Mouse (Mus musculus): ENCODE results near the gene Gse1.

Gene Gse1

GRCm38 (mm10) chr8:120276051-120276890 is 48.0 kb downstream of the Gse1 start:
- peak; percentile 96 for DNase-seq

- peak; percentile 64 for DNase-seq
Observed at GRCm38 (mm10) chr8:120276891-120277426, 48.7 kb downstream of the Gse1 start.

GRCm38 (mm10) chr8:120278009-120278408 is 49.8 kb downstream of the Gse1 start:
- DNase-seq: peak; percentile 26

GRCm38 (mm10) chr8:120279418-120279817 is 51.2 kb downstream of the Gse1 start:
- DNase-seq: peak; percentile 50

GRCm38 (mm10) chr8:120281487-120281886 is 53.2 kb downstream of the Gse1 start:
- DNase-seq: peak; percentile 89

- no peak for DNase-seq
Observed at GRCm38 (mm10) chr8:120282465-120282864, 54.2 kb downstream of the Gse1 start.

- no peak for DNase-seq
Observed at GRCm38 (mm10) chr8:120284265-120284664, 56.0 kb downstream of the Gse1 start.

GRCm38 (mm10) chr8:120285033-120285432 is 56.8 kb downstream of the Gse1 start:
- peak; percentile 81 for DNase-seq

GRCm38 (mm10) chr8:120285878-120286277 is 57.6 kb downstream of the Gse1 start:
- no peak for DNase-seq

GRCm38 (mm10) chr8:120288122-120288908 is 60.1 kb downstream of the Gse1 start:
- DNase-seq: peak; percentile 74

GRCm38 (mm10) chr8:120289191-120289590 is 60.9 kb downstream of the Gse1 start:
- DNase-seq: no peak

- DNase-seq: peak; percentile 55
Observed at GRCm38 (mm10) chr8:120289698-120290181, 61.5 kb downstream of the Gse1 start.

GRCm38 (mm10) chr8:120290614-120291013 is 62.4 kb downstream of the Gse1 start:
- no peak for DNase-seq

GRCm38 (mm10) chr8:120291650-120292049 is 63.4 kb downstream of the Gse1 start:
- DNase-seq: no peak

- DNase-seq: no peak
Observed at GRCm38 (mm10) chr8:120292316-120293107, 64.3 kb downstream of the Gse1 start.

- no peak for DNase-seq
Observed at GRCm38 (mm10) chr8:120293421-120294357, 65.4 kb downstream of the Gse1 start.

GRCm38 (mm10) chr8:120294982-120295870 is 67.0 kb downstream of the Gse1 start:
- DNase-seq: no peak

- DNase-seq: no peak
Observed at GRCm38 (mm10) chr8:120297000-120297399, 68.7 kb downstream of the Gse1 start.

GRCm38 (mm10) chr8:120298601-120299532 is 70.6 kb downstream of the Gse1 start:
- DNase-seq: no peak
